Mouse (Mus musculus) frontal cortex, adult 2 months (tissue): Measurements from ENCODE around the gene Dysf. TPM values are rescaled to one million over a fixed set of nuclear protein-coding genes. Genes with fewer than 3 reads are reported as not detected.

ENCODE experiments used
- DNase-seq, 2 experiments: peaks; one replicate each; pipeline ENCODE4 v3.0.0; 2022; ENCODE audit warnings: low spot score in 1 of 2; ENCODE audit errors: extremely low spot score in 1 of 2
- polyA plus RNA-seq: library from polyadenylated mRNA; depleted of rRNA; stranded (reverse); fragments of >200 nt; gene quantifications from 2 replicates; pipeline ENCODE4 v1.2.3, GENCODE M21; 2012

Dysf gene
- polyA plus RNA-seq, 1 experiment = 6.6 TPM

DNA sequence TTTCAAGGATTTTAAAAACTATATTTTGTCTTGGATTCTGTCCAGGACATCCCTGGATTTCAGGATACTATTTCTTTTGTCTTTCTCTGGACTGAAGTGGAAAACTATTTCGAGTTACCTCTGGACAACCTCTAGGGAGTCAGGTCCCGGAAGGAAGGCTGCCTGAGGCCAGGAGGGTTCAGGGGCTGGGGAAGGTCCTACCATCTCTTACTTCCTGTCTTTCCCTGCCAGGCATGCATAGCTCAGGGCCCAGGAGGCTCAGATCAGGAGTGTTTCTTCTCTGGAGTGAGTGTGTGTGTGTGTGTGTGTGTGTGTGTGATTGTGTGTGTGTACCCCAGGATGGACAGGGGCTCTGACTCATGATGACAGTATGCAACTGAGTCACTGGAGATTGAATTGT, 40.5 kb downstream of the Dysf start:
- DNase-seq = no peak

DNA sequence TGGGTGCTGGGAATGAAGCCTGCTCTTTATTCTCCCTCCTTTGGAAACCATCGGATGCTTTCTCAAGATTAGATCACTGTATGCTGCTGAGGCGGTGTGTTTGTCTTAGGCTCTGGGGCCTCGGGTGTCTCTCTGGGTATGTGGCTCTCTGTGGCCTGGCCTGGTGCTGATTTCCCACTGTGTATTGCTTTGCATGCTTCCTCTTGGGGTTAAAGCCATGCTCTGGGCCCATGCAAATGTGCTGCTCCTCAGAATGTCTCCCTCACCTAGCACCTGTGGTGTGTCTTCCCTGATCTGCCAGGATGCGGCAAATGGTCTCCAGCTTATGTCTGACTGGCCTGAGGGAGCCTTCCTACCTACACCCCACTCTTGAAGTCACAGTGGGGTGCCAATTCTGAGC, 41.8 kb downstream of the Dysf start:
- DNase-seq = no peak

DNA sequence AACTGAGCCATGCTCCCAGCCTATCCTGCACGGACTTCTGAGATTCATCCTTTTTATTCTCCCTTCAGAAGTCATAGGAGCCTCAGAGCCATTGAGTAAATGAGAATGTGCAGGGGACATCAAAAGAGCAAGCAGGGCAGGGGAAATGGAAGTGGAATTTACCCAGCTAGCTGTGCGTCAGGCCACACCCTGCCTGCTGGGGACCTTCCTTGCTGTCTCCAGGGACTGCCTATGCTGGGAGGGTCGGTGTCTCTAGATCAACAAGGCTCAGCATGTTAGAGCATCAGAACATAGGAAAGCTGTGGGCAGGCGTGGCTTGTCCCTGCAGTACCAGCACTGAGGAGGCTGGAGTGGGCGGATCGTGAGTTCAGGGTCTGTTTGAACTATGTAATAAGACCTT, 42.6 kb downstream of the Dysf start:
- no peak for DNase-seq

DNA sequence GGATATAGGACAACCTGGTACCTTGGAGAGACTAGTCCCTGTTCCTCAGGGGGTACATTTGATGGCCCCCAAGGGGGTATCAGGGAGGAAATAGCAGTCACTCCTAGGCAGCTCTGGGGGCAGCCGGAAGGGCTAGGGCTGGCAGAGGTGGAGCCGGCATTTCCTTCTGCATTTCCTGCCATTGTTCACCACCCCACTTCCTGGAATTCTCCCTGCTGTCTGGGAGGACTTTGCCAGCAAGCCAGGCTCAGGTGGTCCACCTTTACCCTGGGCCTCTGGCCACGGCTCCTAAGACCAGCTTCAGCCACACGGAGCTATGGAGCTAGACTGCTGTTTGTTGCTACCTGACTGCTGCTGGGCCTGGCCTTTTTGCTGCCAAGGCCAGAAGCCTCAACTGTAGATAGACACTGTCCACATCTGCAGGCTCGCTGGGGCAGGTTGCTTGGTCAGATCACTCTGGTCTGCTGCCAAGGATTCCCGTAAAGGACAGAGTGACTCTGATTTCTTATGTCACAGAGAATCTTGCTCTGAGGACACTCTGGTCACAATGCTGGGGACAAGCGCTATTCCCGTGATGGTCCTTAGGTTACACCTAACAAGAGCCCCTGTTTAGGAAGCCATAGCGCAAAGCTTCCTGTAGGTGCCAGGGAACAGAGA, 45.6 kb downstream of the Dysf start:
- no peak for DNase-seq

DNA sequence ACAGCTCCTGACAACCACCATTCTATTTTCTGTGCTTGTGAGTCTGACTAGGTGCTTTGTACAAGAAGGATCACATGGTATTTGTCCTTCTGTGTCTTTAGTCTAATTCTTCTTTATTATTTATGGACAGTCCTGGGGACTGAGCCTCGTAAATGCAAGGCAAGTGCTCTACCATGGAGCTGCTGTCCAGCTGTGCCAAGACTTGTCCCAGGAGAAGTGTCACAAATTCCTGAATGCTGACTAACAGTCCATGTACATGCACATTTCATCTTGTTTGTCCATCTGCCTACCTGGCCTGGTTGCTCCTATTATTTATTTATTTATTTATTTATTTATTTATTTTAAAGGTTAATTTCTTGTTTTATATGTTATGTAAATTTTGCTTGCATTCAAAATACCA, 47.2 kb downstream of the Dysf start:
- DNase-seq = no peak

DNA sequence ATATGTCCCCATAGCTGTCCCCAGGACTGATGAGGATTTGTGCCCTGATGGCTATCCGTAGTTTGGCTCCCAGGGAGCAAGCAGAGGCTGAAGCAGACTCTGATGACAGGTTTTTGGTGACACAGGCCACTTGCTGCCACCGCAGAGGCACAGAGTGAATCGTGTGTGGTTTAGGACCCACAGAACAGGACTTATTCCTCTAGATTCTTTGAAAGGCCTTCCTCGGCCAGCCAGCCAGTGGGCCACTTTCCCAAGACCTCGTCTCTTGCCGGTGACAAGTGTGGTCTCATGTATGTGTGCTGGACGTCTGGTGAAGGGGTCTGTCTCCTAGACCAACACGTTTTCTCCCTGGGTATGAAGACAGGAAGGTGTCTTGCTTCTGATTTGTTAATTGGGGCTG, 48.8 kb downstream of the Dysf start:
- DNase-seq = no peak

DNA sequence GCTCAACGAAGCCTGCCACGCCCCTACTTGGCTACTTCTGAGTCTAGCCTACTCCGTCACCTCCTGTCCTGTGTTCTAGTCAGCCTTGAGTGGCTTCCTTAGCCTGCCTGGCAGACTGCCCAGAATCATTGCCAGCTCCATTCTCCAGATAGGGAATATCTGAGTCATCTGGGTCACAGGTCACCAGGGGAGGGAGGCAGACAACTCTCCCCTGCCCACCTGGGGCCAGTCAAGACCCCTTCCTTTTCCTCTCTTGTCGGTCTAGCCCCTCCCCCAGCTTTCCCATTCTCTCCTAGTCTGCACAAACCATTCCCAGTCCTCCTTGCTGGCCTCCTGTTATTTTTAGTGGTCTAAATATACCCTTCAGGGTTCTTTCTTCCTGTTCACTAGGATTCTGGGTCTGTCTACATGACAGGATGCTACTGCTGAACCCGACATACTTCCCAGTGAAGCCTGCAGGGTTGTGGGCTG, 50.3 kb downstream of the Dysf start:
- DNase-seq = no peak

DNA sequence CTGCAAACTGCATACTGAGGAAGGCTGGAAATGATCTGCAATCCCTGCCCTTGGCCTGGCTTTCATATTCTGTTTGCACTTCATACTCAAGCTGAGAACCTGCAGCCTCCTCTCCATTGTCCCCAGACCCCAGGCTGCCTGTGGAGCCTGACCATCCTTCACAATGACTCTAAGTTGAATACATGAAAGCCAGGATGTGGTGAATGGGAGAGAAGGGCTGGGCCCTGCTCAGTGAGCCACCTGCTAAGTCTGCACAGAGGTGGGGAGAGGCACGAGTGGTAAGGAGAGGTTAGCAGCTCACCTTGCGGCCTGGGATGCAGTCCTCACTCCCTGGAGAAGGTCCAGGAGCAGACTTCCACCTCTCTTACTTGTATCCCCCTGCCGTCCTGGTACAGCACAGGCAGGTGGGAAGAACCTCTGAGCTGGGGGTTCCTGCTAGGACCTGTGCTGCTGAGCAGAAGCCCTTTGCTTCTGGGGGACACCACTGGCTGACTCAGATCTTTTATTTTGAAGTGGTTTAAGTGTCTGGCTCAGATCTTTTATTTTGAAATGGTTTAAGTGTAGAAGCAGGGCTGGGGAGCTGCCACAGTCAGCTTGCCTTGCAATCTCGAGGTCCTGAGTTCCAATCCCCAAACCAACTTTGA, 51.5 kb downstream of the Dysf start:
- no peak for DNase-seq

DNA sequence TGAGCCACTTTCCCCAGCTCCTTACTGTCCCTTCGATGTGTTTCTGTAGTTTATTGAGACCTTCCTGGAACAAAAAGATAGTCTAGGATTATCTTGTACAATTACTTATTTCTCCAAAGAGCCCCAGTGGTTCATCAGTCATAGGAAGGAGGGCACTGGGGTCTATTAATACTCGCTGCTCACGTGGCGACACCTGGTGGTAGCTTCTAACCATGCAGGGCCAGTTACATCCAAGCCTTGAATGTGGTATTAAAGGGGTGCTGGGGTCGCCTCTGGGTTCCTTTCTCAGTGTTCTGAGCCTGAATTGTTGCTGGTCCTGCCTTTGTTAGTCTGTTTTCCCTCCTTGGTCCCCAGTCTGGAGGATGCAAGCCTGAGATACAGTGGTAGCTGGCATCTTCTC, 52.9 kb downstream of the Dysf start:
- peak in 1 of 2 experiments; percentile 74 for DNase-seq

DNA sequence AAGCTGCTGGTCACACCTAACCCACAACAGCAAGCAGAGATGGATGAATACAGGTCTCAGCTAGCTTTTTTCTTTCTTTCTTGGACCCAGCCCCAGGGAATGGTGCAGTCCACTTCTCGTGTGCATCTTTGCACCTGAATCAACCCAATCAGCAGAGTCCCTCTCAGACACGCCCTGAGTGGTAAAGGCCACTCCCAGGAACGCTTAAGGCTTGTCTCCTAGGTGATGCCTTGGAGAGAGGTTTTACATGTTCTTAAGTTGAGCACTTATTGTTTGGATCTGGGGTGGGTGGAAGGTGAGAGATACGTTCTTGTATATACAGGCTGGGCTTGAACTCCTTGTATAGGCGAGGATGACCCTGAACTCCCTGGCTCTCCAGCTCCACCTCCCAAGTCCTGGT, 54.2 kb downstream of the Dysf start:
- no peak for DNase-seq

DNA sequence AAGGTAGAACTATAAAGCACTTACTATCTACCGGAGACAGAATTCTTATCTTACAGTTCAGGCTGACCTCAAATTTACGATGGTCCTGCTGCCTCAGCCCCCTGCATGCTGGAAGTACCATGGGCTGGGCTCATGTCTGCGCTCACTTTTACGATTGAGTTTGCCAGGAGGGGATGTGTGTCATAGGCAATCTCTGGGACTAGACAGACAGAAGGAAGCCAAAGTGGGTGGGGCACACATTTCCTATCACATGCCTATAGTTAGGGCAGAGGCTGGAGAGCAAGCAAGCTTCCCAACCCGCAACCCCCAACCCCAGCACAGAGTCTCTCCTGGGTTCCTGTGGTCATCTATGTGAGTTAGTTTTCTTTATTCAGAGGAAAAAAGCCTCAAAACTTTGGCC, 59.8 kb downstream of the Dysf start:
- DNase-seq = no peak

DNA sequence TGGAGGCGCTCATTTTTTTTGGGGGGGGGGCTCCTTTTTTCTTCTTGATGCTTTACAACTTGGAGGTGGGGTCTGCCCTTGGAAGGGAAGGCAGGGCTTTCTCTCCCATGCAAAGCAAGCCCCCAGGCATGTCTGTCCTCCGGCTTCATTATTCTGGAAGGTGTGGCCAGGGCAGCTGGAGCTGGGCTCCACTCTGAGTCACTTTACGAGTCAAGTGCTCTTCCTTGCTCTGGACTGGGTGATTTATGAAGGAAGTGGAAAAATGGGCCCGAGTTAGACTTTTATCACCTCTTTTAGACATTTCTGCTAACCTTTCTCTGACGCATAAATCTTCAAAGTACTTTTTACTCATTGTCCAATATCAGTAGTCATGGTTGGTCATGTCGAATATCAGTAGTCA, 61.9 kb downstream of the Dysf start:
- no peak for DNase-seq

DNA sequence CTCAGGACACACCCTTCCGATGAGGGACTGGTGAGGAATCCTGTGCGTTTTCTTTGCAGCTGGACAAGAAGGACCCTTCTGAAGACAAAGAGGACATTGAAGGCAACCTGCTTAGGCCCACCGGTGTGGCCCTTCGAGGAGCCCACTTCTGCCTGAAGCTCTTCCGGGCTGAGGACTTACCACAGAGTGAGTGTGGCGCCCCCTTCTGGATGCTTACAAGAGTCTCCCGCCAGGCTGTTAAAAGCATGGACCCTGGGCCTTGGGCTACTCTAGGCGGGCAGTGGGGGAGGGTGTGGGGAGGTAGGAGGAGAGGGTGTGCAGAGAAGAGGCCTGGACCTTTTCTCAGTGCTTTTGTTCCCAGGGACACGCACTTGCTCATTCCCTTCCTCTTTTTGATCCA, 64.2 kb downstream of the Dysf start:
- no peak for DNase-seq

DNA sequence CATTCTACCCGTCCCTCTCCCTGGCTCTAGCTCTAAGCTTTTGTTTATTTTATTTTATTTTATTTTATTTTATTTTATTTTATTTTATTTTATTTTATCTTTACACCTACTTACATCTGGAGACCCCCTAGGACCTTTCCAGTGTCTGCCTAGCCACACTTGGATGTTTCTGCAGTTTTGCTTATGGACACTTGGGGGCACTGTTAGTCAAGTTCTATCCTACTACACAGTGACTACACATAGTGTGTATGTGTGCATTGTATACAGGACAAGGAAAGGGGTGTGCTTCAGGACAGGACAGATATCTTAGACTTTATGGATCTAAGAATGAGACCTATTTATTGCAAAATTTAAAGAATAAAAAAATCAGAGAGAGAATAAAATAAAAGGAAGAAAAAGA, 69.8 kb downstream of the Dysf start:
- DNase-seq = peak in 1 of 2 experiments; percentile 12

DNA sequence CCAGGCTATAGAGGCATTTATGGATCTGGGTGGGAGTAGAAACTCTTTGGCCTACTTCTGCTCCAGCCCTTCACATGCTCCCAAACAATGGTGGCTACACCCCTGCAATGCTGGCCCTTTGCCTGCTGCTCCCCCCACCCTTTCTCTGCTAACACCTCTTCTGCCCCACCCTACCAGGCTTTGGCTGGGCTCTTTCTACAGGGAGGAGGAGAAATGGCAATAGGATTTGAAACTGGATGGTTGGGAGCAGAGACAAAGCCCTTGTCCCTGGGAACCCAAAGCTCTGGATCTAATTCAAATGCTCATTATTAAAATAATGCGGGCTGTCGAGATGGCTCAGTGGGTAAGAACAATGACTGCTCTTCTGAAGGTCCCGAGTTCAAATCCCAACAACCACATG, 72.2 kb downstream of the Dysf start:
- DNase-seq = peak in 1 of 2 experiments; percentile 29

DNA sequence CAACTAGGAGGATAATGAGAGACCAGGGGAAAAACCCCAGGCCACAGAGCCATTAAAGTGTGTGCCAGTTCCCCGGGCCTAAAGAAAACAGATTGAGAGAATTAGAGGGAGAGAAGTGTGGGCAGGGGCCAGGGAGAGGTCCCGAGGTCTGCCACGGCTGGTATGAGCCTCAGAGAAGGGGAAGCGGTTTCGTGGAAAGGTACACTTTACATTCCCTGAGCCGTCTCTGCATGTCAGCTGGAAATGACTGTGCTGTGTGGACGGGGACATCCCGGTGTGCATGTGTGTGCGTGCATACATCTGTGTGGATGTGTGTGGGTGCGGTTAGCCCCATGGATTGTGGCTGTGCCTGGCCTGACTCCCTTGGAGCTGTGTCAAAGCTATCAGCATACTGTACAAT, 76.4 kb downstream of the Dysf start:
- no peak for DNase-seq

DNA sequence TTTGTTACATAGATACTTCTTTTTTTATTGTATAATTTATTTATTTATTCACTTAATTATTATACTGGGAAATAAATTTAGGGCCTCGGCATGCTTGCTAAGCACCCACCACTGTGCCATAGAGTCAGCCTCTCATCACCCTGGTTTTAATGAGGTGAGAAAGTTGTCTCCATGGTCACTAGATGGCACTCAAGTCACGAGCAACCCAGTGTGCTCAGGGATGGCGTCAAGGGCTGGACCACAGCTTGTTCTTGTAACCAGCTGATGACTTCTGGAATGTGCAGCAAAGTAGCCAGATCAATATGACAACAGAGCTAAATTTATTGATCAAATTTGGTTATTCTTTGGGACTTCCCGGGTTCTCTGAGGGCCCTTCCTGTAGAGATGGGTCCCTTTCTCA, 85.1 kb downstream of the Dysf start:
- DNase-seq = peak in 1 of 2 experiments; percentile 72

DNA sequence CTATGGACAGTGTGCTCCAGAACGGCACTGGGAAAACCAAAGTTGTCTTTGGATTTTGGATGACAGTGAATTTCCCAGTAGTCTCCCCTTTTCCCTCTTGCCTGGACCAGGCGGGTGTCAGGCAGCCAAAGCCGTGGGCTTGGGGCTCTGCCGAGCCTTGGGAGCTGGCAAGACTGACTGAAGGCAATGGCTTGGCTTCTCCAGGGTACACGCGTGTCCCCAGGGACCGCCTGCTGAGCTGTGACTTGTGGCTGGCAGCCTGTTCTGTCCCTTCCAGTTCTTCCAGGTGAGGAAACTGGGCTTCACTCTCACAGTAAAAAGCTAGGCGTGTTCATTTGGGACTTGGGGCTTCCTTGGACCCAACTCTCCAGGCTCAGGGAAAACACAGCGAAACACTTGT, 86.1 kb downstream of the Dysf start:
- DNase-seq = no peak

DNA sequence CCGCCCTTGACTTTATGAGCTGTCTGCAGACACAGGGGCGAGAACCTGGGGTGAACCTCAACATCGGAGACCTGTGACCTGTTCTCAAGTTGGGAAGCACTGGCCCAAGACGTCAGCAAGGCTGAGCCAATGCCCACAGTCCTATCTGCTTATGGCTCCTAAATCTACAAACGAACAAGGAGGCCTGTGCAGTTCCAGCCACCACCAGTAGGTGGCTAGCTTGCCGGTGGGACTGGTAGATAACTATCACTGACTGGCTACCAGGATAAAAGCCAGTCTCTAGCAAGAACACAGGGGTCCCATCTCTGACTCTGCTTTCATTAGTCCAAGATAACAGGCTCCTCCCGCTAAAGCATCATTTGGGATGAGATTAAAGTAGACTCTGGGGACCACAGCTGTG, 86.6 kb downstream of the Dysf start:
- DNase-seq = peak; percentile 36 to 91

DNA sequence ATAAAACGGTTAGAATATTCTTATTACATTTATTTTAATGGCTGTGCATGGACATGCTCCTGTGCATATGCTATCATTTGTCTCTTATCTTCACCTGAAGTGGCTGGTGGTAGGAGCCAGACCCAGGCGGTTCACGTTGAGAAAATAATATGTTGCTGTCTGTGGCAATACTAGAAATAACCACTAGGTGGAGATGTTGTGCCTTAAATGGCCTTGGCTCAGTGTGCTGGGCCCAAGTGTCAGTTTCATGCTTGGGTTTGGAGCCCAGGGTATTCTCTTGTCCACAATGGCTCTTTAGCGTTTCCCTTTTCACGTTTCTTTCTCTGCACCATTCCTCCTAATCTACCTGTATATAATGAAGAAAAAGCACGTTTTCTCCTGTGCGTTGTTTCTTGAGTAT, 87.5 kb downstream of the Dysf start:
- peak; percentile 26 to 96 for DNase-seq

DNA sequence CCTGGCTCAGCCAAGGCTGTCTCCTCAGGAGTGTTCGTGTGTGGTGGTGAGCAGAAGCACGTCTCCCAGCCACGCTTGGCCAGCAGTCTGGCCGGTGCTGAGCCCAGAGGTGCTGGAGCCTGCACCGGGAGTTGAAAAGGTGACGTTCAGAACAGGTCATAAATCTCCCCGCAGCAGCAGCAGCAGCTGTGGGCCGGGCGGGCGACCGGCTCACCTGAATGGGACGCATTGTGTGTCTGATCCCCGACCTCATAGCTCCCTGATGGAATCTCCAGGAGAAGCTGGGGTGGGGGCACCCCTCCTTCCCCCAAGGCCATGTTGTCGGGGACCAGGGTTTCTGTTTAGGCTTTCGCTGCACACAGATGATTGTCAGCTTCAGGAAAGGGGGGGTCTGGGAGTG, 93.6 kb downstream of the Dysf start:
- no peak for DNase-seq

DNA sequence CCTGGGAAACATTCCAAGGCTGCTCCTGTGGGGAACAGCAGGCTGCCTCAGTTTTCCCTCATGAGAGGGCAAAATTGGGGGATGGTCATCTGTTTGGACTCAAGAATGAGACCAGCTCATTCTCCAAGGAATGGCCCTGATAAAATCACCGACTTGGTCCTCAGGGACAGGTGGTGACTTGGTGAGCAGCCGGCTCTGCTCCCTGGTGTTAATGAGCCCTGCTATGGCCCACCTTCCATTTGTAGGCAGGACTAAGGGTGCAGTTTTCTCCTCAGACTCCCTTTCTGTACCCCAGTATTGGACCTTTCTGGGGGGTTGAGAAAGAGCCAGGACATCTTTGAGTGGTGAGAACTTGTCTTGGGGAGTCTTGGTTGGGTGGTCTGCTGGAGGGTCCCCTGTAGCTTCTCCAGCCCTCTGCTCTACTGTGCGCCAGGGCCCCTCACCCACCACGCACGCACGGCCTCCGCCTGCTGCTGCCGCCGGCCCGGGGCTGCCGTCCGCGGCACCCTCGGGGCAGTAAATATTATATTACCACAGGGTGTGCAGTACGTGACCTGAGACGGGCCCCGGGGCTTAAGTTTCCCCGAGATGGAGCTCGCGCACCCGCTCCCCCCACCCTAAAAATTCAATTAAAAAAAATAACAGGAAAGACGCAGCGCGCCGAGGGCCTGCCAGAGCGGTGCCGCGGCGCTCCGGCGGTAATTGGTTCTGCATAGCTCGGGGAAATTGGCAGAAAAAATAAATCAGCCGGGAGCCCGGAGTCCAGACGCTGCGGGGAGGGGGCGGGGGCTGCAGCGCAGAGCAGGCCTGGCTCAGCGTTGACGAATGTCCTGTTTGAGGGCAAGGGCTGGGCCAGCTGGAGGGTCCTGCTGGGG, 97.0 kb downstream of the Dysf start:
- DNase-seq = peak in 1 of 2 experiments; percentile 38
